Mouse (Mus musculus) erythroblast, adult 5-6 weeks (primary cell): Measurements from ENCODE around the gene Bcl2l1. TPM values are rescaled to one million over a fixed set of nuclear protein-coding genes. Genes with fewer than 3 reads are reported as not detected.

Experiments
- ATAC-seq: replicated peaks from 2 replicates; pipeline ENCODE4 v1.8.0; 2016; ENCODE audit warnings: moderate number of reproducible peaks, mild to moderate bottlenecking, moderate TSS enrichment, inconsistent platforms; ENCODE audit not compliant: poor library complexity, low FRiP score, severe bottlenecking
- total RNA-seq, 2 experiments: library from RNA; stranded (forward) in 1 of 2; stranded (reverse) in 1 of 2; fragments of 150-400 nt in 1 of 2; fragments of 200-764, 138-1000 nt in 1 of 2; gene quantifications; 2 replicates each; pipeline versions ENCODE4 v1.2.3 to v1.2.4; 2015 to 2017; ENCODE audit warnings: low replicate concordance in 2 of 2

Gene Bcl2l1
- total RNA-seq, 2 experiments from 2014 or later = 543 to 807 TPM

- no peak for ATAC-seq
These were observed 50.4 kb downstream of the Bcl2l1 start for GRCm38 (mm10) chr2:152781031-152781711.

GRCm38 (mm10) chr2:152780466-152780865 lies 51.1 kb downstream of the Bcl2l1 start:
- ATAC-seq = no peak

GRCm38 (mm10) chr2:152777081-152777480 lies 54.4 kb downstream of the Bcl2l1 start:
- ATAC-seq = no peak

GRCm38 (mm10) chr2:152776435-152776834 lies 55.1 kb downstream of the Bcl2l1 start:
- ATAC-seq = no peak

- ATAC-seq = no peak
These were observed 55.5 kb downstream of the Bcl2l1 start for GRCm38 (mm10) chr2:152776019-152776418.

GRCm38 (mm10) chr2:152775357-152775756 lies 56.2 kb downstream of the Bcl2l1 start:
- no peak for ATAC-seq

- ATAC-seq = no peak
These were observed 59.3 kb downstream of the Bcl2l1 start for GRCm38 (mm10) chr2:152772231-152772630.

- ATAC-seq = no peak
These were observed 60.0 kb downstream of the Bcl2l1 start for GRCm38 (mm10) chr2:152771571-152771970.

- ATAC-seq = peak; percentile 86
These were observed 61.9 kb downstream of the Bcl2l1 start for GRCm38 (mm10) chr2:152769677-152770076.

- ATAC-seq = peak; percentile 75
These were observed 63.8 kb downstream of the Bcl2l1 start for GRCm38 (mm10) chr2:152767618-152768271.

GRCm38 (mm10) chr2:152766387-152767123 lies 65.0 kb downstream of the Bcl2l1 start:
- peak; percentile 64 for ATAC-seq

GRCm38 (mm10) chr2:152765045-152765674 lies 66.4 kb downstream of the Bcl2l1 start:
- no peak for ATAC-seq

- no peak for ATAC-seq
These were observed 67.1 kb downstream of the Bcl2l1 start for GRCm38 (mm10) chr2:152764172-152765044.

- ATAC-seq = no peak
These were observed 68.2 kb downstream of the Bcl2l1 start for GRCm38 (mm10) chr2:152763310-152763709.

- ATAC-seq = no peak
These were observed 73.2 kb downstream of the Bcl2l1 start for GRCm38 (mm10) chr2:152758351-152758750.

- ATAC-seq = no peak
These were observed 74.0 kb downstream of the Bcl2l1 start for GRCm38 (mm10) chr2:152757478-152757877.

- no peak for ATAC-seq
These were observed 74.8 kb downstream of the Bcl2l1 start for GRCm38 (mm10) chr2:152756474-152757393.

GRCm38 (mm10) chr2:152753944-152754711 lies 77.4 kb downstream of the Bcl2l1 start, which contains the start of gene Cox4i2:
Cox4i2 (plus strand) TSS chr2:152754173.
- ATAC-seq = no peak
